Mouse (Mus musculus) lung, adult 18-20 months (tissue): ENCODE data around the gene Mrc1.
"Not testable (repeated sequence)": the region's sequence is repeated elsewhere in the genome, so short reads cannot be mapped to it uniquely, and the experiment has no call there.

Source experiments
- DNase-seq, 2 experiments: peaks; one replicate each; pipeline ENCODE4 v3.0.0; 2022; ENCODE audit warnings: mixed read lengths in 2 of 2

The Mrc1 gene

GRCm38 (mm10) chr2:14229149-14229548 is at the start of gene Mrc1:
TSS of gene Mrc1 (plus strand) at chr2:14229392.
- no peak for DNase-seq

- no peak for DNase-seq
Observed at GRCm38 (mm10) chr2:14184375-14184774, 44.8 kb upstream of the Mrc1 start.

- no peak for DNase-seq
Observed at GRCm38 (mm10) chr2:14190684-14191083, 38.5 kb upstream of the Mrc1 start.

GRCm38 (mm10) chr2:14191601-14192000 is 37.6 kb upstream of the Mrc1 start:
- no peak for DNase-seq

- peak; percentile 22 to 29 for DNase-seq
Observed at GRCm38 (mm10) chr2:14192046-14192445, 37.1 kb upstream of the Mrc1 start.

- DNase-seq = not testable (repeated sequence)
Observed at GRCm38 (mm10) chr2:14198325-14198903, 30.8 kb upstream of the Mrc1 start.

GRCm38 (mm10) chr2:14199621-14200020 is 29.6 kb upstream of the Mrc1 start:
- no peak for DNase-seq

- DNase-seq = not testable (repeated sequence)
Observed at GRCm38 (mm10) chr2:14200879-14201445, 28.2 kb upstream of the Mrc1 start.

GRCm38 (mm10) chr2:14204308-14204707 is 24.9 kb upstream of the Mrc1 start:
- DNase-seq = peak; percentile 11 to 17

GRCm38 (mm10) chr2:14206798-14207197 is 22.4 kb upstream of the Mrc1 start:
- DNase-seq = no peak

- no peak for DNase-seq
Observed at GRCm38 (mm10) chr2:14210731-14211130, 18.5 kb upstream of the Mrc1 start.

GRCm38 (mm10) chr2:14211606-14212005 is 17.6 kb upstream of the Mrc1 start:
- DNase-seq = no peak

GRCm38 (mm10) chr2:14214764-14215163 is 14.4 kb upstream of the Mrc1 start:
- no peak for DNase-seq

- no peak for DNase-seq
Observed at GRCm38 (mm10) chr2:14216653-14217052, 12.5 kb upstream of the Mrc1 start.

- no peak for DNase-seq
Observed at GRCm38 (mm10) chr2:14218126-14218525, 11.1 kb upstream of the Mrc1 start.

- peak; percentile 17 to 19 for DNase-seq
Observed at GRCm38 (mm10) chr2:14224387-14224786, 4.8 kb upstream of the Mrc1 start.

GRCm38 (mm10) chr2:14228495-14228894 is 697 bp upstream of the Mrc1 start:
- no peak for DNase-seq

GRCm38 (mm10) chr2:14229979-14230378 is 787 bp downstream of the Mrc1 start:
- DNase-seq = no peak

- no peak for DNase-seq
Observed at GRCm38 (mm10) chr2:14232897-14233296, 3.7 kb downstream of the Mrc1 start.

- no peak for DNase-seq
Observed at GRCm38 (mm10) chr2:14233983-14234382, 4.8 kb downstream of the Mrc1 start.

GRCm38 (mm10) chr2:14235319-14235718 is 6.1 kb downstream of the Mrc1 start:
- DNase-seq = no peak

- no peak for DNase-seq
Observed at GRCm38 (mm10) chr2:14236920-14237319, 7.7 kb downstream of the Mrc1 start.

GRCm38 (mm10) chr2:14237723-14238122 is 8.5 kb downstream of the Mrc1 start:
- no peak for DNase-seq

- DNase-seq = no peak
Observed at GRCm38 (mm10) chr2:14239151-14239550, 10.0 kb downstream of the Mrc1 start.

- no peak for DNase-seq
Observed at GRCm38 (mm10) chr2:14244157-14244556, 15.0 kb downstream of the Mrc1 start.
